Mouse (Mus musculus) cerebellum, adult 2 months (tissue): ENCODE results near the gene Cdiptos.

Source experiments
- CTCF ChIP-seq: fragments of 200-500 bp; IDR thresholded peaks from 2 replicates; pipeline ENCODE4 v1.5.1; 2011; ENCODE audit warnings: low read depth, mild to moderate bottlenecking, control low read depth, low read length, moderate library complexity, borderline replicate concordance; ENCODE audit not compliant: insufficient read depth
- POLR2A ChIP-seq: fragments of 200-500 bp; IDR thresholded peaks from 2 replicates; pipeline ENCODE4 v1.6.1; 2011; ENCODE audit warnings: low read length, control low read depth, borderline replicate concordance; ENCODE audit not compliant: insufficient read depth

DNA sequence TGATC lies 40.4 kb upstream of the Cdiptos start, which contains the start of gene Pagr1b:
- TF ChIP-seq POLR2A (no peak), CTCF (no peak)
